ENCODE assay signal across 8 mouse cellular contexts in the genomic region with DNA sequence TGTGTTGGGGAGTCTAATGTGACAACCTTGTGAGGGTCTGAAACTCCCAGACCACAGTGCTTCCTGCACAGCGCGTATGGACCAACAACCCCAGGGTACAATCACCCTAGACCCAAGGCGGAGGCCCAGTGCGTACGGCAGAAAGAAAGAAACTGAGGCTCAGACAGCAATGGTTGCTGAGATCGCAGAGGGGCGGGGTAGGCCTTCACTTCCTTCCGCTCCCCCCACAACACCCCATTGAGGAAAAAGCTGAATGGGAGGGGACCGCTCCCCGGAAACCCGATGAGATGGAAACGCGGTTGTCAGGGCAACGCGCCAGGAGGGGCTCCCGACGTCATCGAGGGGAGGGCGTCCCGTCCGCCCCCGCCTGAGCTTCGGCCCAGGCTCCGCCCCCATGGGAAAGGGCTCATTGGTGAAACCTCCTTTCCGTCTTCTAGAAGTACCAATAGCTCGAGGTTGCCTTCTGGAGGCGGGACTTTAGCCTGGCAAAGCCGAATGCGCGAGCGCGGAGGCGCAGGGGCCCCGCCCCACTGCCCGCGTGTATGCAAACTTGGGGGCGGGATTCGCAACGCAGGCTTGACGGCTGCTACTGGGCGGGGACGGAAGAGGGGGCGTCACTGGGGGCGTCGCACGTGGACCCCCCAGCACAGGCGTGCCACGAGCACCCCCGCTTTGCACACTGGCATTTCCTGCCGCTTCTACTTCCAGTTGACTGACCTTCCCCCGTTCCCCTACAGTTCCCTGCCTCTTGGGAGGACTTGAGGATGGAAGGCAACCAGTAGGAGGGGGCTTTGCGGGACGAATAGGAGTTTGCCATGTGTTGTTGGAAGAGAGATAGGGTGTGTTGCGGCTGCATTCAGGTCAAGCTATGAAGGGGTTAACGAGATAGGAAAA. TPM values are rescaled to one million over a fixed set of nuclear protein-coding genes. Genes with fewer than 3 reads are reported as not detected.
DNase-seq lines count a peak whose midpoint lies in the region; ATAC-seq lines count a peak whose summit lies in the region.

No protein-coding gene starts in this region.

- DNase-seq in c-Kit-negative CD71-positive TER-119-positive erythroid progenitor cells, embryonic 14.5 days (ENCODE audit: low read depth, low spot score) = peak; percentile 94
- DNase-seq in fibroblast of lung, adult 2 months (ENCODE audit: low read depth) = peak; percentile 90
- peak; percentile 98 to 99 for DNase-seq in kidney, postnatal 25 days
- peak; percentile 98 for DNase-seq in telencephalon, adult 2 months (ENCODE audit: low read depth, low spot score)

- H3K9me3 ChIP-seq in heart, embryonic 15.5 days (replicated peaks) = no peaks in the 10 kb centered on the region
- H3K9me3 ChIP-seq in liver, embryonic 15.5 days (replicated peaks) = no peaks in the 10 kb centered on the region
- H3K9me3 ChIP-seq in neural tube, embryonic 12.5 days = no peaks in the 10 kb centered on the region

- H3K27ac ChIP-seq in heart, embryonic 15.5 days = peak overlapping the region; percentile 98
- H3K27ac ChIP-seq in liver, embryonic 15.5 days (replicated peaks) = peak overlapping the region; percentile 94
- H3K27ac ChIP-seq in neural tube, embryonic 12.5 days = peak overlapping the region; percentile 83

- H3K4me2 ChIP-seq in heart, embryonic 15.5 days = peak overlapping the region; percentile 69
- H3K4me2 ChIP-seq in liver, embryonic 15.5 days = peak overlapping the region; percentile 97
- H3K4me2 ChIP-seq in neural tube, embryonic 12.5 days (replicated peaks) = peak overlapping the region; percentile 70

- WGBS in heart, embryonic 15.5 days = under 1% methylated on average over 55 of the region's 55 CpGs
- under 1% methylated on average over 55 of the region's 55 CpGs for WGBS in liver, embryonic 15.5 days (ENCODE audit: insufficient replicate concordance)
- WGBS in neural tube, embryonic 12.5 days = under 1% methylated on average over 55 of the region's 55 CpGs

- peaks cover 27% of the 10 kb centered on the region for H3K36me3 ChIP-seq in heart, embryonic 15.5 days
- H3K36me3 ChIP-seq in liver, embryonic 15.5 days (replicated peaks) = peaks cover 30% of the 10 kb centered on the region
- peaks cover 30% of the 10 kb centered on the region for H3K36me3 ChIP-seq in neural tube, embryonic 12.5 days

- H3K4me1 ChIP-seq in heart, embryonic 15.5 days (replicated peaks) = peaks cover 96% of the 10 kb centered on the region
- H3K4me1 ChIP-seq in liver, embryonic 15.5 days (replicated peaks) = peaks cover 96% of the 10 kb centered on the region
- H3K4me1 ChIP-seq in neural tube, embryonic 12.5 days = peaks cover 77% of the 10 kb centered on the region

- peak overlapping the region; percentile 35; the same call in 1 of the 2 replicates for H3K9ac ChIP-seq in heart, embryonic 15.5 days
- peak overlapping the region; percentile 50 for H3K9ac ChIP-seq in liver, embryonic 15.5 days
- peak overlapping the region; percentile 47 for H3K9ac ChIP-seq in neural tube, embryonic 12.5 days

- no peaks in the 10 kb centered on the region for H3K27me3 ChIP-seq in heart, embryonic 15.5 days
- peaks cover 8% of the 10 kb centered on the region; the same call in 1 of the 2 replicates for H3K27me3 ChIP-seq in liver, embryonic 15.5 days
- 0 out of 2 replicates have a peak, but pooled peaks cover 7% of the 10 kb centered on the region for H3K27me3 ChIP-seq in neural tube, embryonic 12.5 days (replicated peaks)

- H3K4me3 ChIP-seq in heart, embryonic 15.5 days = peak overlapping the region; percentile 47
- H3K4me3 ChIP-seq in liver, embryonic 15.5 days (replicated peaks) = peak overlapping the region; percentile 64
- peak overlapping the region; percentile 41 for H3K4me3 ChIP-seq in neural tube, embryonic 12.5 days

- ATAC-seq in CD4-positive, CD25-positive, alpha-beta regulatory T cell, adult 4 months = peak; percentile 85
- peak; percentile 82 for ATAC-seq in heart, embryonic 15.5 days (replicated peaks; ENCODE audit: insufficient number of reproducible peaks, insufficient read depth, low FRiP score, low read depth)
- peak; percentile 80 for ATAC-seq in liver, embryonic 15.5 days (ENCODE audit: insufficient read depth)
- peak; percentile 77 for ATAC-seq in neural tube, embryonic 12.5 days (ENCODE audit: low FRiP score, low read depth)

RNA-seq across cellular contexts. Expression of gene Cirbp, which starts 6.0 kb away (rescaled TPM):
- polyA plus RNA-seq in CD4-positive, CD25-positive, alpha-beta regulatory T cell, adult 4 months (2017; shearing (Covaris generic)) = 100 to 1,000 TPM; 124 to 272 TPM
- 86.7 and 90.2 TPM in 2 replicates for polyA plus RNA-seq in heart, embryonic 15.5 days (2015; fragmentation: Nextera tagmentation; extraction: Ambion mirVana)
- polyA plus RNA-seq in liver, embryonic 15.5 days (2015; fragmentation: Nextera tagmentation; extraction: Ambion mirVana) = 13.1 and 17.0 TPM in 2 replicates
- 262 and 273 TPM in 2 replicates for polyA plus RNA-seq in neural tube, embryonic 12.5 days (2016; fragmentation: Nextera tagmentation; extraction: Ambion mirVana)

RNA-seq across cellular contexts. Expression of gene Midn, which starts 11.7 kb away (rescaled TPM):
- polyA plus RNA-seq in CD4-positive, CD25-positive, alpha-beta regulatory T cell, adult 4 months (2017; shearing (Covaris generic)) = 1 to 10 TPM; 4.6 to 8.2 TPM
- 11.6 and 16.8 TPM in 2 replicates for polyA plus RNA-seq in heart, embryonic 15.5 days (2015; fragmentation: Nextera tagmentation; extraction: Ambion mirVana)
- polyA plus RNA-seq in liver, embryonic 15.5 days (2015; fragmentation: Nextera tagmentation; extraction: Ambion mirVana) = 2.9 and 3.1 TPM in 2 replicates
- polyA plus RNA-seq in neural tube, embryonic 12.5 days (2016; fragmentation: Nextera tagmentation; extraction: Ambion mirVana) = 40.8 and 45.1 TPM in 2 replicates

RNA-seq across cellular contexts. Expression of gene 1600002K03Rik, which starts 12.9 kb away (rescaled TPM):
- polyA plus RNA-seq in CD4-positive, CD25-positive, alpha-beta regulatory T cell, adult 4 months (2017; shearing (Covaris generic)) = 10 to 100 TPM; 21.6 to 23.5 TPM
- 7.7 and 9.1 TPM in 2 replicates for polyA plus RNA-seq in heart, embryonic 15.5 days (2015; fragmentation: Nextera tagmentation; extraction: Ambion mirVana)
- polyA plus RNA-seq in liver, embryonic 15.5 days (2015; fragmentation: Nextera tagmentation; extraction: Ambion mirVana) = 8.9 and 10.1 TPM in 2 replicates
- polyA plus RNA-seq in neural tube, embryonic 12.5 days (2016; fragmentation: Nextera tagmentation; extraction: Ambion mirVana) = 14.9 and 15.7 TPM in 2 replicates

RNA-seq across cellular contexts. Expression of gene Cbarp, which starts 19.2 kb away (rescaled TPM):
- polyA plus RNA-seq in CD4-positive, CD25-positive, alpha-beta regulatory T cell, adult 4 months (2017; shearing (Covaris generic)) = 1 to 10 TPM; 1.3 to 1.4 TPM
- polyA plus RNA-seq in heart, embryonic 15.5 days (2015; fragmentation: Nextera tagmentation; extraction: Ambion mirVana) = 1.7 and 2.9 TPM in 2 replicates
- polyA plus RNA-seq in liver, embryonic 15.5 days (2015; fragmentation: Nextera tagmentation; extraction: Ambion mirVana) = 0.35 and 0.51 TPM in 2 replicates
- 26.5 and 27.3 TPM in 2 replicates for polyA plus RNA-seq in neural tube, embryonic 12.5 days (2016; fragmentation: Nextera tagmentation; extraction: Ambion mirVana)

RNA-seq across cellular contexts. Expression of gene Efna2, which starts 19.5 kb away (rescaled TPM):
- under 1 TPM in 1 of 2 experiments, not detected in 1; 0.28 TPM for polyA plus RNA-seq in CD4-positive, CD25-positive, alpha-beta regulatory T cell, adult 4 months (2017; shearing (Covaris generic))
- polyA plus RNA-seq in heart, embryonic 15.5 days (2015; fragmentation: Nextera tagmentation; extraction: Ambion mirVana) = 8.6 and 9.7 TPM in 2 replicates
- polyA plus RNA-seq in liver, embryonic 15.5 days (2015; fragmentation: Nextera tagmentation; extraction: Ambion mirVana) = 0.56 and 0.61 TPM in 2 replicates
- polyA plus RNA-seq in neural tube, embryonic 12.5 days (2016; fragmentation: Nextera tagmentation; extraction: Ambion mirVana) = 47.9 and 48.0 TPM in 2 replicates

Comparison
In these comparisons a context has a peak if more than half of its experiments do, and no peak if none do; other contexts are left out.
1. Peak in every context shown above with its lines: DNase-seq, ATAC-seq, H3K4me3 ChIP-seq and H3K27ac ChIP-seq.